In the genomic region with DNA sequence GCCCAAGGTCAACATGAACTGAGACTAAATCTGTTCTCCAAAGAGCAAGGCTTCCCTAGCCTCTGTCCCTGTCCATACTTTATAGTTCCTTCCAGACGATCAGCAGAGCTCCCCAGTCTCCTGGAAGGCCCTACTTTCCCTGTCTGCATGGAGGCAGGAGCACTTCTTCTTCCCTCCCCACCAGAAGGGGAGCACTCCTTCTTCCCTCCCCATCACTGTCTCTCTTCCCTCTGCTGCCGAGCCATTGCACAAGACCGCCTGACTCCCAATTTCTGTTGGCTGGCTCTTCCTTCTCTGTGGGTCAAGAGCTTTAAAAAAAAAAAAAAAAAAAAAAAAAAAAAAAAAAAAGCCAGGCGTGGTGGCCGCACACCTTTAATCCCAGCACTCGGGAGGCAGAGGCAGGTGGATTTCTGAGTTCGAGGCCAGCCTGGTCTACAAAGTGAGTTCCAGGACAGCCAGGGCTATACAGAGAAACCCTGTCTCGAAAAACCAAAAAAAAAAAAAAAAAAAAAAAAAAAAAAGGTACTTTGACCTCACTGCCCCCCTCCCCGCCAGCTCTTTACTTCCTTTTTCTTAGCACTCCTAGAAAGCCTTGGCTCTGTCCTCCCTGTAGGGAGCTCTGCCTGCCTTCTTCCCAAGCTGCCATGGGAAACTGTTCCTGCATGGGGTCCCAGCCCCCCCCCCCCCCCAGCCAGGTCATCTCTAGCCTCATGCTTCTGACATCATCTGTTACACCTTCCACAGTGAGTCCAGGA, we compare ENCODE assay signal across 23 mouse cellular contexts. TPM values are rescaled to one million over a fixed set of nuclear protein-coding genes. Genes with fewer than 3 reads are reported as not detected.
DNase-seq lines count a peak whose midpoint lies in the region; ATAC-seq and TF ChIP-seq lines count a peak whose summit lies in the region.
"Had no signal": no experiment of that assay in that cellular context is flagged by ENCODE, and none has a peak within 500 bp of the region (broad histone marks: within the 10 kb centered on the region; RNA-seq: fewer than 3 reads in every experiment).

No protein-coding gene starts in this region.

- peak; percentile 63 for ATAC-seq in megakaryocyte progenitor cell, adult 5-6 weeks (replicated peaks; ENCODE audit: poor library complexity)
- ATAC-seq in midbrain, embryonic 16.5 days: no peak
- ATAC-seq: forebrain, embryonic 16.5 days; intestine, embryonic 16.5 days had no signal

- no peaks in the 10 kb centered on the region for H3K36me3 ChIP-seq in MEL (ENCODE audit: control insufficient read depth in 1 of 2, insufficient read depth in 2 of 2, low read length in 2 of 2)
- H3K36me3 ChIP-seq in midbrain, embryonic 16.5 days (ENCODE audit: control insufficient read depth, insufficient read depth, low read length): no peaks in the 10 kb centered on the region
- H3K36me3 ChIP-seq: embryonic facial prominence, embryonic 15.5 days; hindbrain, embryonic 15.5 days; liver, embryonic 13.5 days; lung, embryonic 15.5 days had no signal

- no peak overlapping the region for H3K27ac ChIP-seq in MEL (ENCODE audit: control insufficient read depth, low read depth, low read length)
- H3K27ac ChIP-seq in midbrain, embryonic 16.5 days (ENCODE audit: low read length): no peak overlapping the region
- H3K27ac ChIP-seq: embryonic facial prominence, embryonic 15.5 days; liver, embryonic 13.5 days; lung, embryonic 15.5 days had no signal

- peak; percentile 36 for DNase-seq in adrenal gland, adult 2 months
- DNase-seq in adrenal gland, postnatal 25 days: no peak
- DNase-seq in layer of hippocampus, adult 9-11 months: peak; percentile 68
- DNase-seq in layer of hippocampus, postnatal 36 days: no peak
- DNase-seq in MEL (ENCODE audit: low read depth, low spot score): peak; percentile 19
- no peak for DNase-seq in cerebellum, postnatal 14 days
- DNase-seq: cerebellum, postnatal 25 days; embryo, embryonic 11 days; heart, postnatal 10 days; kidney, postnatal 14 days; liver, embryonic 13.5 days; right cerebral cortex, postnatal 4 days; thymus, postnatal 14 days had no signal

- no peaks in the 10 kb centered on the region for H3K9me3 ChIP-seq in MEL (replicated peaks; ENCODE audit: insufficient read depth, low read length)
- H3K9me3 ChIP-seq in midbrain, embryonic 16.5 days (replicated peaks; ENCODE audit: control insufficient read depth, low read length, poor library complexity, severe bottlenecking): no peaks in the 10 kb centered on the region
- H3K9me3 ChIP-seq: embryonic facial prominence, embryonic 15.5 days; hindbrain, embryonic 15.5 days; limb, embryonic 10.5 days; liver, embryonic 13.5 days; lung, embryonic 15.5 days had no signal

- H3K4me3 ChIP-seq in MEL (ENCODE audit: control insufficient read depth in 1 of 2, insufficient read depth in 1 of 2, low read depth in 2 of 2, low read length in 2 of 2): no peak overlapping the region
- H3K4me3 ChIP-seq in midbrain, embryonic 16.5 days (ENCODE audit: low read depth, low read length): no peak overlapping the region
- H3K4me3 ChIP-seq: embryonic facial prominence, embryonic 15.5 days; hindbrain, embryonic 15.5 days; limb, embryonic 10.5 days; liver, embryonic 13.5 days; lung, embryonic 15.5 days; megakaryocyte, embryonic 14.5 days had no signal

- no peaks in the 10 kb centered on the region for H3K79me2 ChIP-seq in MEL (ENCODE audit: control insufficient read depth, insufficient read depth, low read length, poor library complexity)

- H3K27me3 ChIP-seq in MEL (ENCODE audit: control insufficient read depth in 1 of 2, insufficient read depth in 2 of 2, low read length in 2 of 2): no peaks in the 10 kb centered on the region
- H3K27me3 ChIP-seq in midbrain, embryonic 16.5 days (ENCODE audit: control insufficient read depth, insufficient read depth, low read depth, low read length): no peaks in the 10 kb centered on the region
- H3K27me3 ChIP-seq: embryonic facial prominence, embryonic 15.5 days; hindbrain, embryonic 15.5 days; liver, embryonic 13.5 days; lung, embryonic 15.5 days; megakaryocyte, embryonic 14.5 days had no signal

- TF ChIP-seq CTCF in MEL (IDR thresholded peaks at IDR 0.05 in 2 of 3, conservative IDR thresholded peaks at IDR 0.05 in 1 of 3; ENCODE audit: control insufficient read depth in 1 of 3, insufficient read depth in 1 of 3, low read depth in 2 of 3, low read length in 3 of 3, poor library complexity in 1 of 3, severe bottlenecking in 1 of 3): no peak

- TF ChIP-seq EP300 in MEL (IDR thresholded peaks at IDR 0.05; ENCODE audit: low read depth in 1 of 2, low read length in 2 of 2): no peak

- 81% methylated on average over 4 of the region's 9 CpGs for WGBS in midbrain, embryonic 16.5 days

- no peaks in the 10 kb centered on the region for H3K4me1 ChIP-seq in MEL (ENCODE audit: control insufficient read depth in 1 of 2, insufficient read depth in 2 of 2, low read length in 2 of 2)
- H3K4me1 ChIP-seq in midbrain, embryonic 16.5 days (ENCODE audit: control insufficient read depth, insufficient read depth, low read length): no peaks in the 10 kb centered on the region; the same call in 1 of the 2 replicates
- H3K4me1 ChIP-seq: embryonic facial prominence, embryonic 15.5 days; lung, embryonic 15.5 days had no signal

- no peak for TF ChIP-seq POLR2A in MEL (IDR thresholded peaks at IDR 0.05; ENCODE audit: control insufficient read depth in 1 of 2, insufficient read depth in 1 of 2, low read depth in 1 of 2, low read length in 2 of 2, poor library complexity in 1 of 2)

- TF ChIP-seq RAD21 in MEL (IDR thresholded peaks at IDR 0.05; ENCODE audit: low read depth, low read length): no peak

- no peak overlapping the region for H3K9ac ChIP-seq in MEL (ENCODE audit: control insufficient read depth, low read depth, low read length, poor library complexity, severe bottlenecking)
- H3K9ac ChIP-seq in midbrain, embryonic 16.5 days (ENCODE audit: low read depth, low read length): no peak overlapping the region
- H3K9ac ChIP-seq: embryonic facial prominence, embryonic 15.5 days; hindbrain, embryonic 15.5 days; liver, embryonic 13.5 days; lung, embryonic 15.5 days had no signal

- no peak overlapping the region for H3K4me2 ChIP-seq in midbrain, embryonic 16.5 days (ENCODE audit: low read length)
- H3K4me2 ChIP-seq: embryonic facial prominence, embryonic 15.5 days; heart, embryonic 11.5 days; hindbrain, embryonic 15.5 days; liver, embryonic 13.5 days; lung, embryonic 15.5 days had no signal

TF ChIP-seq in MEL, 35 proteins besides CTCF, POLR2A, EP300 and RAD21:
- TF ChIP-seq ZNF384 (IDR thresholded peaks at IDR 0.05; ENCODE audit: low read depth, low read length) (peak; percentile 85), POLR2AphosphoS2 (IDR thresholded peaks at IDR 0.05; ENCODE audit: low read length) (no peak)

RNA-seq across cellular contexts. Expression of a gene that starts 14.5 kb away (rescaled TPM):
- 10 to 100 TPM; 37.9 to 49.2 TPM for total RNA-seq in adrenal gland, adult 2 months (2021)
- polyA plus RNA-seq in adrenal gland, adult 2 months (2012; rRNA removed): 17.9 and 26.7 TPM in 2 replicates
- total RNA-seq in adrenal gland, postnatal 25 days (2021): 24.8 and 42.0 TPM in 2 replicates
- total RNA-seq in layer of hippocampus, postnatal 36 days (2021): 10 to 100 TPM; 14.2 to 17.7 TPM
- total RNA-seq in MEL (2012; rRNA removed): 2.4 TPM in 2 replicates
- polyA plus RNA-seq in MEL (2012; ENCODE audit: insufficient read depth in 1 of 2, insufficient read length in 2 of 2, low read depth in 1 of 2, low replicate concordance in 2 of 2, missing spikeins in 1 of 2): 10 to 100 TPM in 1 of 2 experiments, 1 to 10 TPM in 1; 7.7 to 46.0 TPM
- total RNA-seq in megakaryocyte progenitor cell, adult 5-6 weeks (2015): 34.4 and 42.0 TPM in 2 replicates
- 12.2 and 12.5 TPM in 2 replicates for total RNA-seq in megakaryocyte progenitor cell, adult 5-6 weeks (2017)
- polyA plus RNA-seq in midbrain, embryonic 16.5 days (2015; fragmentation: Nextera tagmentation; extraction: Ambion mirVana): 9.8 and 10.3 TPM in 2 replicates

RNA-seq across cellular contexts. Expression of a gene that starts 41.8 kb away (rescaled TPM):
- 1 to 10 TPM in 1 of 2 experiments, under 1 TPM in 1; 0.90 to 1.1 TPM for total RNA-seq in adrenal gland, adult 2 months (2021)
- 1.4 and 2.1 TPM in 2 replicates for polyA plus RNA-seq in adrenal gland, adult 2 months (2012; rRNA removed)
- 2.2 and 2.8 TPM in 2 replicates for total RNA-seq in adrenal gland, postnatal 25 days (2021)
- 1 to 10 TPM; 1.7 to 3.5 TPM for total RNA-seq in layer of hippocampus, postnatal 36 days (2021)
- total RNA-seq in MEL (2012; rRNA removed): 0.04 TPM in 1 of 2 replicates, not detected in the other
- not detected for polyA plus RNA-seq in MEL (2012; ENCODE audit: insufficient read depth in 1 of 2, insufficient read length in 2 of 2, low read depth in 1 of 2, low replicate concordance in 2 of 2, missing spikeins in 1 of 2)
- total RNA-seq in megakaryocyte progenitor cell, adult 5-6 weeks (2015): 0.07 and 0.22 TPM in 2 replicates
- total RNA-seq in megakaryocyte progenitor cell, adult 5-6 weeks (2017): 0.03 and 0.21 TPM in 2 replicates
- polyA plus RNA-seq in midbrain, embryonic 16.5 days (2015; fragmentation: Nextera tagmentation; extraction: Ambion mirVana): 4.7 and 7.7 TPM in 2 replicates

Comparison
In these comparisons a context has a peak if more than half of its experiments do, and no peak if none do; other contexts are left out.
1. DNase-seq: peak in adrenal gland, adult 2 months (single experiment), layer of hippocampus, adult 9-11 months (single experiment) and MEL (single experiment); none in adrenal gland, postnatal 25 days (single experiment), layer of hippocampus, postnatal 36 days (0 of 2) and cerebellum, postnatal 14 days (0 of 2).